Mouse (Mus musculus): ENCODE results near the gene Tmem14c. TPM values are rescaled to one million over a fixed set of nuclear protein-coding genes. Genes with fewer than 3 reads are reported as not detected.
A peak's percentile ranks its signal among the peaks of the same experiment; 100 is the strongest.

Tmem14c gene
- polyA plus RNA-seq, 1 experiment from 2014 or later = 246 TPM

DNA sequence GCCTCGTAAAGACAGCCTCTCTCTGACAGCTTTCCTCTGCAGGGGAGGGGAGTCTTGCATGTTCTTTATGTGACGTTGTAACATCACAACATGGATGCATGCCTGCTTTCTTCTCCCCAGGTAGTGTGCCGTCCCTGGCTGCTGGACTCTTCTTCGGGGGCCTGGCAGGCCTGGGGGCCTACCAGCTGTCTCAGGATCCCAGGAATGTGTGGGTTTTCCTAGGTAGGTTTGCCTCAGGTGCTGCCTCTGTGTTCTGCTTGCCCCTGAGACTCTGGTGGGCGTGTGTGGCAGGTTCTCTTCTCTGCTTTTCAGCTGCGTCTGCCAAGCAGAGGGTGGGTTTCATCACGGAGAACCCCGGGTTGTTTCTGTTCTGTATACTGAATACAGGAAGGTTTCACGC is 2.1 kb downstream of the Tmem14c start:
- WGBS = 93% methylated on average over 9 of the region's 9 CpGs
- Histone ChIP-seq H3K4me3 (ENCODE audit: low read depth, low read length) (no peak overlapping the region), H3K9me3 (ENCODE audit: control insufficient read depth, low read length) (no peaks in the 10 kb centered on the region), H3K9ac (ENCODE audit: low read length) (no peak overlapping the region), H3K36me3 (ENCODE audit: control insufficient read depth, insufficient read depth, low read length) (peaks cover 53% of the 10 kb centered on the region), H3K4me2 (ENCODE audit: low read length) (no peak overlapping the region), H3K4me1 (replicated peaks; ENCODE audit: control insufficient read depth, insufficient read depth, low read length) (peaks cover 15% of the 10 kb centered on the region), H3K27ac (ENCODE audit: low read depth) (no peak overlapping the region), H3K27me3 (replicated peaks; ENCODE audit: control insufficient read depth, insufficient read depth, low read length) (no peaks in the 10 kb centered on the region)
- DNase-seq (ENCODE audit: low spot score) (no peak), ATAC-seq (replicated peaks; ENCODE audit: low FRiP score, low TSS enrichment, low read depth) (no peak)

GRCm38 (mm10) chr13:41018756-41019591 is 2.9 kb downstream of the Tmem14c start:
- ATAC-seq (replicated peaks; ENCODE audit: low FRiP score, low TSS enrichment, low read depth) (no peak), DNase-seq (ENCODE audit: low spot score) (no peak)
- no peaks in the 10 kb centered on the region for H3K9me3 ChIP-seq (ENCODE audit: control insufficient read depth, low read length)
- no peak overlapping the region for H3K4me3 ChIP-seq (ENCODE audit: low read depth, low read length)
- WGBS = 92% methylated on average over 13 of the region's 13 CpGs
- H3K9ac ChIP-seq (ENCODE audit: low read length) = no peak overlapping the region
- H3K27me3 ChIP-seq (replicated peaks; ENCODE audit: control insufficient read depth, insufficient read depth, low read length) = no peaks in the 10 kb centered on the region
- H3K36me3 ChIP-seq (ENCODE audit: control insufficient read depth, insufficient read depth, low read length) = peaks cover 55% of the 10 kb centered on the region
- H3K27ac ChIP-seq (ENCODE audit: low read depth) = no peak overlapping the region
- peaks cover 15% of the 10 kb centered on the region for H3K4me1 ChIP-seq (replicated peaks; ENCODE audit: control insufficient read depth, insufficient read depth, low read length)
- H3K4me2 ChIP-seq (ENCODE audit: low read length) = no peak overlapping the region

DNA sequence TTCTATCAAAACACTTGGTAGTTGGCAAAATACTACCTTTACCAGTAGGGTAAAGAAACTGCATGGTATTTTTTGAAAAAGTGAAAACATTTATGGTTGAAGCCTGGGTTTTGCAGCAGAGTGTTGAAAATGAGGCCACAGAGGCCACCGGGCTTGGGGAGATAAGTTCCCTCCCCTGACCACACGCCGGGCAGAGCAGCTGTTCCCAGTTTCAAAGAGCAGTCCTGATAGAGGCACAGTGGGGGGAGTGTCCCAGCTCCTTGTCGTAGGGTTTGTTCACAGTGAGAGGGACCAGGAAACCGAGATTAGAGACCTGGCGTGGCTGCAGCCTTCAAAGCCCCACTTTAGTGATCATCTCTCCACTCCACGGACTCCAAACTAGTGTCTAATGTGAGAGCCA is 4.4 kb downstream of the Tmem14c start:
- Histone ChIP-seq H3K4me2 (ENCODE audit: low read length) (no peak overlapping the region), H3K36me3 (ENCODE audit: control insufficient read depth, insufficient read depth, low read length) (peaks cover 49% of the 10 kb centered on the region), H3K9me3 (ENCODE audit: control insufficient read depth, low read length) (no peaks in the 10 kb centered on the region), H3K9ac (ENCODE audit: low read length) (no peak overlapping the region), H3K27me3 (replicated peaks; ENCODE audit: control insufficient read depth, insufficient read depth, low read length) (no peaks in the 10 kb centered on the region), H3K27ac (ENCODE audit: low read depth) (no peak overlapping the region), H3K4me1 (replicated peaks; ENCODE audit: control insufficient read depth, insufficient read depth, low read length) (peaks cover 13% of the 10 kb centered on the region), H3K4me3 (ENCODE audit: low read depth, low read length) (no peak overlapping the region)
- ATAC-seq (replicated peaks; ENCODE audit: low FRiP score, low TSS enrichment, low read depth) = no peak
- 67% methylated on average over 7 of the region's 7 CpGs for WGBS
- DNase-seq (ENCODE audit: low spot score) = no peak

- ATAC-seq (replicated peaks; ENCODE audit: low FRiP score, low TSS enrichment, low read depth) (no peak), DNase-seq (ENCODE audit: low spot score) (no peak)
- no peaks in the 10 kb centered on the region for H3K9me3 ChIP-seq (ENCODE audit: control insufficient read depth, low read length)
- H3K27ac ChIP-seq (ENCODE audit: low read depth) = no peak overlapping the region
- no peak overlapping the region for H3K4me2 ChIP-seq (ENCODE audit: low read length)
- H3K9ac ChIP-seq (ENCODE audit: low read length) = no peak overlapping the region
- peaks cover 49% of the 10 kb centered on the region for H3K36me3 ChIP-seq (ENCODE audit: control insufficient read depth, insufficient read depth, low read length)
- WGBS = 88% methylated on average over 6 of the region's 6 CpGs
- H3K4me1 ChIP-seq (replicated peaks; ENCODE audit: control insufficient read depth, insufficient read depth, low read length) = peaks cover 10% of the 10 kb centered on the region
- no peak overlapping the region for H3K4me3 ChIP-seq (ENCODE audit: low read depth, low read length)
- no peaks in the 10 kb centered on the region for H3K27me3 ChIP-seq (replicated peaks; ENCODE audit: control insufficient read depth, insufficient read depth, low read length)
Measured at GRCm38 (mm10) chr13:41021607-41022006, 5.5 kb downstream of the Tmem14c start.

- WGBS = 75% methylated on average over 13 of the region's 13 CpGs
Measured at GRCm38 (mm10) chr13:41022099-41022498, 6.0 kb downstream of the Tmem14c start.

GRCm38 (mm10) chr13:41030098-41030497 is 14.0 kb downstream of the Tmem14c start:
- no peaks in the 10 kb centered on the region for H3K4me1 ChIP-seq (replicated peaks; ENCODE audit: control insufficient read depth, insufficient read depth, low read length)
- ATAC-seq (replicated peaks; ENCODE audit: low FRiP score, low TSS enrichment, low read depth) (no peak), DNase-seq (ENCODE audit: low spot score) (no peak)

More at GRCm38 (mm10) chr13:41022099-41022498, 6.0 kb downstream of the Tmem14c start:
- H3K4me2 ChIP-seq (ENCODE audit: low read length) = no peak overlapping the region
- DNase-seq (ENCODE audit: low spot score) = no peak
- H3K27me3 ChIP-seq (replicated peaks; ENCODE audit: control insufficient read depth, insufficient read depth, low read length) = no peaks in the 10 kb centered on the region
- H3K36me3 ChIP-seq (ENCODE audit: control insufficient read depth, insufficient read depth, low read length) = peaks cover 49% of the 10 kb centered on the region
- H3K4me3 ChIP-seq (ENCODE audit: low read depth, low read length) = no peak overlapping the region
- H3K9ac ChIP-seq (ENCODE audit: low read length) = no peak overlapping the region
- peaks cover 6% of the 10 kb centered on the region for H3K4me1 ChIP-seq (replicated peaks; ENCODE audit: control insufficient read depth, insufficient read depth, low read length)
- no peaks in the 10 kb centered on the region for H3K9me3 ChIP-seq (ENCODE audit: control insufficient read depth, low read length)
- no peak overlapping the region for H3K27ac ChIP-seq (ENCODE audit: low read depth)
- ATAC-seq (replicated peaks; ENCODE audit: low FRiP score, low TSS enrichment, low read depth) = 0 out of 2 replicates have a peak, but pooled peaks have one; percentile 33

DNA sequence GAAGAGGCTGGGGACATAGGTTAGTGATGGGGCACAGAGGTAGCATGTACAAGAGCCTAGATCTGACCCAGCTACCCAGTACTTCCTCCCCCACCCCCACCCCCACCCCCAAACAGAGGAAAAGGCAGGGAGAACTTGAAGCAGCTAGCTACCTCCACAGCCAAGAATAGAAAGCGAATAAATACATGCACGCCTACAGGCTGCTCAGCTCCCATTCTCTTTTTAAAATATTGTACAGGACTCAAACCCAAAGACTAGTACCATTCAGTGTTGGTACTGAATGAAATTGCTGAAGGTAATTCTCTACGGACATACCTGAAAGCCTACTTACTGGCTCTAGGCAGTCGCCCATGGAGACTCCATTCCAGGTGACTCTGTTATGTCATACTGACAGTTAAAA is 26.4 kb downstream of the Tmem14c start:
- Histone ChIP-seq H3K27me3 (replicated peaks; ENCODE audit: control insufficient read depth, insufficient read depth, low read length) (no peaks in the 10 kb centered on the region), H3K36me3 (ENCODE audit: control insufficient read depth, insufficient read depth, low read length) (no peaks in the 10 kb centered on the region), H3K4me1 (replicated peaks; ENCODE audit: control insufficient read depth, insufficient read depth, low read length) (no peaks in the 10 kb centered on the region), H3K4me3 (ENCODE audit: low read depth, low read length) (no peak overlapping the region), H3K9me3 (ENCODE audit: control insufficient read depth, low read length) (no peaks in the 10 kb centered on the region), H3K4me2 (ENCODE audit: low read length) (no peak overlapping the region), H3K9ac (ENCODE audit: low read length) (no peak overlapping the region), H3K27ac (ENCODE audit: low read depth) (no peak overlapping the region)
- no peak for DNase-seq (ENCODE audit: low spot score)
- 92% methylated on average over 4 of the region's 4 CpGs for WGBS
- ATAC-seq (replicated peaks; ENCODE audit: low FRiP score, low TSS enrichment, low read depth) = no peak

More at GRCm38 (mm10) chr13:41030098-41030497, 14.0 kb downstream of the Tmem14c start:
- Histone ChIP-seq H3K4me2 (ENCODE audit: low read length) (no peak overlapping the region), H3K27ac (ENCODE audit: low read depth) (no peak overlapping the region), H3K36me3 (ENCODE audit: control insufficient read depth, insufficient read depth, low read length) (no peaks in the 10 kb centered on the region), H3K9ac (ENCODE audit: low read length) (no peak overlapping the region), H3K9me3 (ENCODE audit: control insufficient read depth, low read length) (no peaks in the 10 kb centered on the region), H3K27me3 (replicated peaks; ENCODE audit: control insufficient read depth, insufficient read depth, low read length) (no peaks in the 10 kb centered on the region), H3K4me3 (ENCODE audit: low read depth, low read length) (no peak overlapping the region)
- WGBS = 77% methylated on average over 5 of the region's 5 CpGs

- Histone ChIP-seq H3K4me3 (ENCODE audit: low read depth, low read length) (no peak overlapping the region), H3K4me2 (ENCODE audit: low read length) (no peak overlapping the region), H3K4me1 (replicated peaks; ENCODE audit: control insufficient read depth, insufficient read depth, low read length) (no peaks in the 10 kb centered on the region), H3K27ac (ENCODE audit: low read depth) (no peak overlapping the region), H3K9ac (ENCODE audit: low read length) (no peak overlapping the region), H3K36me3 (ENCODE audit: control insufficient read depth, insufficient read depth, low read length) (no peaks in the 10 kb centered on the region), H3K9me3 (ENCODE audit: control insufficient read depth, low read length) (no peaks in the 10 kb centered on the region), H3K27me3 (replicated peaks; ENCODE audit: control insufficient read depth, insufficient read depth, low read length) (no peaks in the 10 kb centered on the region)
- no peak for DNase-seq (ENCODE audit: low spot score)
- 91% methylated on average over 8 of the region's 8 CpGs for WGBS
- ATAC-seq (replicated peaks; ENCODE audit: low FRiP score, low TSS enrichment, low read depth) = no peak
Measured at GRCm38 (mm10) chr13:41045901-41046300, 29.8 kb downstream of the Tmem14c start.

- H3K9me3 ChIP-seq (ENCODE audit: control insufficient read depth, low read length) = no peaks in the 10 kb centered on the region
- no peaks in the 10 kb centered on the region for H3K27me3 ChIP-seq (replicated peaks; ENCODE audit: control insufficient read depth, insufficient read depth, low read length)
- H3K36me3 ChIP-seq (ENCODE audit: control insufficient read depth, insufficient read depth, low read length) = no peaks in the 10 kb centered on the region
- DNase-seq (ENCODE audit: low spot score) = no peak
- no peak overlapping the region for H3K4me3 ChIP-seq (ENCODE audit: low read depth, low read length)
- ATAC-seq (replicated peaks; ENCODE audit: low FRiP score, low TSS enrichment, low read depth) = no peak
- H3K4me2 ChIP-seq (ENCODE audit: low read length) = no peak overlapping the region
- no peak overlapping the region for H3K27ac ChIP-seq (ENCODE audit: low read depth)
- H3K4me1 ChIP-seq (replicated peaks; ENCODE audit: control insufficient read depth, insufficient read depth, low read length) = no peaks in the 10 kb centered on the region
- no peak overlapping the region for H3K9ac ChIP-seq (ENCODE audit: low read length)
- 86% methylated on average over 6 of the region's 6 CpGs for WGBS
Measured at GRCm38 (mm10) chr13:41047280-41047679, 31.2 kb downstream of the Tmem14c start.

Data from intestine, embryonic 14.5 days (tissue).